Mouse (Mus musculus) stomach, postnatal 0 days (tissue): ENCODE data around the gene Vat1. TPM values are rescaled to one million over a fixed set of nuclear protein-coding genes. Genes with fewer than 3 reads are reported as not detected.

Experiments used
- ATAC-seq: fragments of 200-750 bp; cut with Nextera tagmentation; 2 replicates; pipeline ENCODE4 v1.8.0; 2017; ENCODE audit not compliant: low FRiP score, low TSS enrichment
- DNase-seq: peaks from one replicate; pipeline ENCODE4 v3.0.0-alpha.2; 2016; ENCODE audit warnings: low spot score
- H3K27ac ChIP-seq: fragments of 300-500 bp; sonication (generic); replicated peaks from 2 replicates; pipeline ENCODE4 v1.5.1; 2014; ENCODE audit warnings: mild to moderate bottlenecking, control low read depth
- H3K27me3 ChIP-seq: fragments of 300-500 bp; sonication (generic); 2 replicates; pipeline ENCODE4 v1.6.1; 2014; ENCODE audit warnings: low read length; ENCODE audit not compliant: control insufficient read depth, insufficient read depth
- H3K36me3 ChIP-seq: fragments of 300-500 bp; sonication (generic); 2 replicates; pipeline ENCODE4 v1.6.1; 2014; ENCODE audit warnings: low read length, mixed read lengths; ENCODE audit not compliant: control insufficient read depth, insufficient read depth
- H3K4me1 ChIP-seq: fragments of 300-500 bp; sonication (generic); replicated peaks from 2 replicates; pipeline ENCODE4 v1.6.1; 2014; ENCODE audit warnings: antibody characterized with exemption; ENCODE audit not compliant: control insufficient read depth, insufficient read depth
- H3K4me2 ChIP-seq: fragments of 300-500 bp; sonication (generic); replicated peaks from 2 replicates; pipeline ENCODE4 v1.6.1; 2014; ENCODE audit warnings: low read depth, mild to moderate bottlenecking, control low read depth, moderate library complexity
- H3K4me3 ChIP-seq: fragments of 300-500 bp; sonication (generic); 2 replicates; pipeline ENCODE4 v1.5.1; 2014; ENCODE audit warnings: low read depth, low read length, control low read depth
- H3K9ac ChIP-seq: fragments of 300-500 bp; sonication (generic); 2 replicates; pipeline ENCODE4 v1.6.1; 2014; ENCODE audit warnings: mild to moderate bottlenecking, low read length, control low read depth, mixed read lengths
- H3K9me3 ChIP-seq: fragments of 300-500 bp; sonication (generic); 2 replicates; pipeline ENCODE4 v1.6.1; 2016; ENCODE audit warnings: low read length; ENCODE audit not compliant: control insufficient read depth
- CTCF ChIP-seq: IDR thresholded peaks from 2 replicates; pipeline ENCODE4 v1.5.1; 2016; ENCODE audit warnings: antibody characterized with exemption, low read depth, mild to moderate bottlenecking, moderate library complexity
- EP300 ChIP-seq: optimal IDR thresholded peaks from 2 replicates; pipeline ENCODE3; 2016; ENCODE audit warnings: antibody characterized with exemption
- WGBS: fragments of 180-500 bp; shearing (Covaris S2); extraction: QIAGEN DNeasy Blood & Tissue Kit; methylation state at CpG from one replicate; pipeline ENCODE4 v1.1.7; 2014; 5-methylcytosine and 5-hydroxymethylcytosine counted together
- polyA plus RNA-seq: library from polyadenylated mRNA; unstranded; fragments of >200 nt; fragmentation: Nextera tagmentation; extraction: Ambion mirVana; gene quantifications from 2 replicates; pipeline ENCODE4 v1.2.1, GENCODE M21; 2015

Vat1 gene
- polyA plus RNA-seq, 1 experiment from 2014 or later: 63.4 TPM

DNA sequence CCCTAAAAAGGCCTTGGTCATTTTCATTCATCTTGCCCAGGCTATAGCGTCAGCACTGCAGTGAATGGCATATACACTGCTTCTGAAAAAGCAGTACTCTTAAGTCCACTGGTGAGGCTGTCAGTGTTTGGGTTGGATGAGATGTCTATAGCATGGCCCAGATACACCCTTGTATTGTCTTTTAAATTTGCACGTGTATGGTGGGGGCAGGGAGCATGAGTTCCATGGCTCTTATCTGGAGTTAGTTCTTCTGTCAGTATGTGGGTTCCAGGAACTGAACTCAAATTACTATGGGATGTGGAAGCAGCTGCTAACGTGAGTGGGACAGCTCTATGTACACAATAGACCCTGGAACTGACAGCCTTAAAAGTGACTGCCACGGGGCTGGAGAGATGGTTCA lies 30.2 kb downstream of the Vat1 start:
- Histone ChIP-seq H3K27ac (no peak overlapping the region), H3K4me1 (no peaks in the 10 kb centered on the region), H3K9me3 (no peaks in the 10 kb centered on the region), H3K36me3 (peaks cover 13% of the 10 kb centered on the region), H3K4me3 (no peak overlapping the region), H3K27me3 (no peaks in the 10 kb centered on the region), H3K4me2 (no peak overlapping the region), H3K9ac (no peak overlapping the region)
- 60% methylated on average over 4 of the region's 4 CpGs for WGBS
- DNase-seq: no peak
- ATAC-seq: no peak
- TF ChIP-seq EP300 (no peak), CTCF (no peak)

DNA sequence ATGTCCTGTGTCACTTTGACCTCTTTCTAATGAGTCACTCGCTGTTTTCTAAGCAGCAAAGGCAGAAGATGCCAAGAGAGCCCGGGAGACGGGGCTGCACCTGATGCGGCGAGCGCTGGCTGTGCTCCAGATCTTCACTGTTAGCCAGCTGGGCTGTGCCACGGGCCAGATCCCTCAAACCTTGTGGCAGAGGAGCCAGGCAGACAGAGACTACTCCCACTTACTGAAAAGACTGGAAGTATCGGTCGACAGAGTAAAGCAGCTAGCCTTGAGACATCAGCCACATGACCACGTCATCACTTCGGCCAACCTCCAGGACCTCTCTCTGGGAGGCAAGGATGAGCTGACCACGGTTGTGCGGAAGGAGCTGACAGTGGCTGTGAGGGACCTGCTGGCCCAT lies 32.6 kb downstream of the Vat1 start:
- TF ChIP-seq EP300 (no peak), CTCF (no peak)
- no peaks in the 10 kb centered on the region for H3K27me3 ChIP-seq
- H3K9me3 ChIP-seq: no peaks in the 10 kb centered on the region
- no peak for ATAC-seq
- no peak overlapping the region for H3K4me2 ChIP-seq
- H3K27ac ChIP-seq: no peak overlapping the region
- H3K4me3 ChIP-seq: no peak overlapping the region
- no peak for DNase-seq
- H3K36me3 ChIP-seq: peaks cover 13% of the 10 kb centered on the region
- H3K9ac ChIP-seq: no peak overlapping the region
- 86% methylated on average over 13 of the region's 13 CpGs for WGBS
- no peaks in the 10 kb centered on the region for H3K4me1 ChIP-seq

DNA sequence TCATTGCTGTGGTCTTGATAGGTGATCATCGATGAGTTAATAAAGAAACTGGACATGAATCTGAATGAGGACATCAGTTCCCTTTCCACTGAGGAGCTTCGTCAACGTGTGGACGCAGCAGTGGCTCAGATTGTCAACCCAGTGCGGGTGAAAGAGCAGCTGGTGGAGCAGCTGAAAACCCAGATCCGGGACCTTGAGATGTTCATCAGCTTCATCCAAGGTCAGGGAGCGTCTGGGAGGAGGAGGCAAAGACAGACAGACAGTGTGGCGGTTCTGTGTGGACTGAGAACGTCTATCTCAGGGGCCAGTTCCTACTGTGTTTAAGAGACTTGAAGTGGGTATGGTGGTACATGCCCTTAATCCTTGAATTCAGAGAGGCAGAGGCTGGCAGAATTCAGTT lies 34.7 kb downstream of the Vat1 start:
- H3K9me3 ChIP-seq: no peaks in the 10 kb centered on the region
- H3K9ac ChIP-seq: no peak overlapping the region
- 90% methylated on average over 9 of the region's 9 CpGs for WGBS
- no peaks in the 10 kb centered on the region for H3K27me3 ChIP-seq
- no peak overlapping the region for H3K27ac ChIP-seq
- H3K4me3 ChIP-seq: no peak overlapping the region
- ATAC-seq (no peak), DNase-seq (no peak)
- H3K36me3 ChIP-seq: peaks cover 13% of the 10 kb centered on the region
- no peak overlapping the region for H3K4me2 ChIP-seq
- TF ChIP-seq CTCF (no peak), EP300 (no peak)
- no peaks in the 10 kb centered on the region for H3K4me1 ChIP-seq

DNA sequence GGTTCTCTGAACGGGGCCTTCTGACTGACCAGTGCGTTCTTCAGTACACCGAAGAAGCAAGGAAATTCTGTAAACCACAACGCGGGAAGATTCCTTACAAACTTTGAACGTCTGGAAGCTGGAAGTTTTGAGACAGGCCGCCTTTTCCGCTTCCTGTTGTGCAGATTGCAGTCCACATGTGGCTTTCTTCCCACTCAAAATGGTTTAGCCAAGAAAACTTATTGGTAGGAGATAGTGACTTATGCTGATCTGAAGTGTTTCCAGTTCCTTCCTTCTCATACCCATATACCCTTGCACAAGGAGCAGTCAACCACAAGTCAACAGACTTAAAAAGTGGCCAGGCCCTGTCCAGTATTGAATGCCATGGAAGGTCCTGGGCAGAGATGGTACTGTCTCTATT lies 39.9 kb downstream of the Vat1 start:
- H3K9me3 ChIP-seq: no peaks in the 10 kb centered on the region
- no peak for DNase-seq
- H3K27ac ChIP-seq: no peak overlapping the region
- peaks cover 4% of the 10 kb centered on the region; the same call in 1 of the 2 replicates for H3K4me1 ChIP-seq
- H3K9ac ChIP-seq: peak overlapping the region; percentile 90
- H3K36me3 ChIP-seq: peaks cover 2% of the 10 kb centered on the region; the same call in 1 of the 2 replicates
- peak overlapping the region; percentile 94 for H3K4me3 ChIP-seq
- H3K27me3 ChIP-seq: no peaks in the 10 kb centered on the region
- WGBS: 51% methylated on average over 8 of the region's 8 CpGs
- ATAC-seq: no peak
- H3K4me2 ChIP-seq: peak overlapping the region; percentile 92
- TF ChIP-seq EP300 (no peak), CTCF (no peak)

DNA sequence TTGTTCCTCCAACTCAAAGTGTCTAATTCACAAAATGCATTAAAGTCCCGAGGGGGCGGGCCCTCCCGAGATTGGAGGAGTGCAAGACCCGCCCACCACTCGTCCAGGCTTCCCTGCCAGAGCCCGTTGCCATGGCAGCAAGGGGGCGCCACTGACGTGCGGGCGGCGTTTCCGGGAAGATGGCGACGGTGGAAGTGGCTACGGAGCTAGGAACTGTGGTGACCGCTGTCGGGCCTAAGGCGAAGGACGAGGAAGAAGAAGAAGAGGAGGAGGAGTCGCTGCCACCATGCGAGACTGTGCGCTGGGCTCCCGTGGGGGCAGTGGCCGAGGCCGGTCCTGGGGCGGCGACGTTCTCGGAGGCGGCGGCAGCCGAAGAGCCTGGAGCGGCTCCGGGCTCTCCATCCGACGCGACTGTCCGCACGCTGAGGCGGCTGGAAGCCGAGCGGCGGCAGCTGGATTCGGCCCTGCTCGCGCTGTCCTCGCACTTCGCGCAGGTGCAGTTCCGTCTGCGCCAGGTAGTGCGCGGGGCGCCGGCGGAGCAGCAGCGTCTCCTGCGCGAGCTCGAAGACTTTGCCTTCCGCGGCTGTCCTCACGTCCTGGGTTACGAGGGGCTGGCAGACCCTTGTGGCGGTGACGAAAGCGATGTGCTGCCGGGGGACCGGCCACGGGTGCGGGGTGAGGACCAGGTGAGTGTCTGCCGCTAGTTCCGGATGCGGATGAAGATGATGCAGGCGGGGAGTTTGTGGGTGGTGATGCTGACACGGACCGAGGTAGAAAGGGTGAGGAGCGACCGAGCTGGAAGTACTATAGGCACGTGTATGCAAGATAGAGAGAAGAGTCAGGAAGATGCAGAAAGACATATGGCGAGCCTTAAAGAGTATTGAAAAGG lies 40.9 kb downstream of the Vat1 start, which contains the start of the genes Rundc1 and Ptges3l:
TSS of gene Rundc1 (plus strand) at position 161 of the 889 bp plus-strand sequence.
TSS of gene Ptges3l (minus strand) at position 409 of the 889 bp plus-strand sequence.
- Histone ChIP-seq H3K4me1 (peaks cover 4% of the 10 kb centered on the region; the same call in 1 of the 2 replicates), H3K4me2 (peak within 1 kb of the TSS; percentile 92), H3K27ac (peak within 1 kb of the TSS; percentile 94), H3K27me3 (no peaks in the 10 kb centered on the region), H3K9ac (peak within 1 kb of the TSS; percentile 90), H3K4me3 (peak within 1 kb of the TSS; percentile 94), H3K9me3 (no peaks in the 10 kb centered on the region), H3K36me3 (no peaks in the 10 kb centered on the region)
- DNase-seq (peak; percentile 99), ATAC-seq (peak; percentile 90)
- TF ChIP-seq EP300 (no peak), CTCF (peak; percentile 65)
- under 1% methylated on average over 80 of the region's 81 CpGs for WGBS
